In the genomic region with DNA sequence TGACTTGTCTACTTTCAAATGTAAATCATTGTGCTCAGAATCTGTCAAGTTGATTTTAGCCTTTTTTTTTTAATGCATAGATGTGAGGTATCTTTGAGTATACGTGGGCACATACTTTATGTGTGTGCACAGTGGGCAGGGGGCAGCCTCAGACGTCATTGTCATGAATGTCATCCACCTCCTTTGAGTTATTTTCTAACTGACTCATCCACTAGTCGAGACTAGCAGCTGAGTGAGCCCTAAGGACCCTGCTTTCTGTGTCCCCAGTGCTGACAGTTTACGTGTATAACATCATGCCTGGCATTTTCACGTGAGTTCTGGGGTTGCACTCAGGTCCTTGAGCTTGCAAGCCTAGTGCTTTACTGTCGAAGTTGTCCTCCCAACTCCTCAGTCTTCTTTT, we compare ENCODE assay signal across 18 mouse cellular contexts. TPM values are rescaled to one million over a fixed set of nuclear protein-coding genes. Genes with fewer than 3 reads are reported as not detected.
"Had no signal": no experiment of that assay in that cellular context is flagged by ENCODE, and none has a peak within 500 bp of the region (broad histone marks: within the 10 kb centered on the region; RNA-seq: fewer than 3 reads in every experiment).

No protein-coding gene starts in this region.

- DNase-seq: gastrocnemius, postnatal 14 days; gastrocnemius, postnatal 36 days; heart, adult 18-20 months; heart, postnatal 10 days; kidney, adult 11 months; kidney, adult 2 months; kidney, adult 9 months; kidney, postnatal 14 days; kidney, postnatal 36 days; layer of hippocampus, adult 9-11 months; layer of hippocampus, postnatal 36 days; left cerebral cortex, postnatal 4 days; lung, adult 18-20 months had no signal

RNA-seq across cellular contexts. Expression of gene Slc26a5, which starts 35.5 kb away (rescaled TPM):
- total RNA-seq: gastrocnemius, adult 8-10 months; gastrocnemius, postnatal 14 days; gastrocnemius, postnatal 36 days; heart, adult 18-20 months; heart, adult 8-10 months; heart, postnatal 10 days; heart, postnatal 25 days; hematopoietic stem cell, adult 5-6 weeks; layer of hippocampus, postnatal 36 days; liver, adult 2 months had no signal
